Mouse (Mus musculus) myocyte (in vitro differentiated cells): ENCODE results near the gene Tmem259.

Source experiments
- MAX ChIP-seq: IDR thresholded peaks from one replicate; pipeline ENCODE4 v1.6.1; 2011; ENCODE audit warnings: low read depth, mild to moderate bottlenecking, control low read depth
- POLR2A ChIP-seq: IDR thresholded peaks from one replicate; pipeline ENCODE4 v1.6.1; 2011; ENCODE audit warnings: low read depth, mild to moderate bottlenecking, control low read depth, moderate library complexity; ENCODE audit not compliant: insufficient read length
- POLR2AphosphoS2 ChIP-seq: IDR thresholded peaks from one replicate; pipeline ENCODE4 v1.6.1; 2011; ENCODE audit warnings: low read depth, control low read depth; ENCODE audit not compliant: insufficient read length
- REST ChIP-seq: IDR thresholded peaks from one replicate; pipeline ENCODE4 v1.6.1; 2011; ENCODE audit warnings: mild to moderate bottlenecking, control low read depth, moderate library complexity; ENCODE audit not compliant: insufficient read depth, insufficient read length
- SRF ChIP-seq: IDR thresholded peaks from one replicate; pipeline ENCODE4 v1.6.1; 2011; ENCODE audit warnings: low read depth; ENCODE audit not compliant: control insufficient read depth, insufficient read length

- TF ChIP-seq REST (no peak), POLR2AphosphoS2 (no peak), POLR2A (no peak), SRF (no peak), MAX (no peak)
Observed at GRCm38 (mm10) chr10:79937775-79938526, 46.2 kb downstream of the Tmem259 start.
